Mouse (Mus musculus) heart, embryonic 14.5 days (tissue): ENCODE data around the gene Atp1a3. TPM values are rescaled to one million over a fixed set of nuclear protein-coding genes. Genes with fewer than 3 reads are reported as not detected.

Experiments
- ATAC-seq: fragments of 200-750 bp; cut with Nextera tagmentation; 2 replicates; pipeline ENCODE4 v1.8.0; 2017; ENCODE audit warnings: low read depth, moderate TSS enrichment; ENCODE audit not compliant: insufficient number of reproducible peaks, insufficient read depth, low FRiP score
- H3K27ac ChIP-seq, 2 experiments: fragments of 200-500 bp in 1 of 2; fragments of 300-500 bp in 1 of 2; sonication (generic) in 1 of 2; replicated peaks in 1 of 2; 2 replicates each; pipeline ENCODE4 v1.5.1; 2012 to 2014; ENCODE audit warnings: low read depth in 2 of 2, low read length in 2 of 2, control low read depth in 1 of 2, mild to moderate bottlenecking in 1 of 2, mixed read lengths in 1 of 2; ENCODE audit not compliant: control insufficient read depth in 1 of 2, insufficient read depth in 1 of 2
- H3K27me3 ChIP-seq: fragments of 300-500 bp; sonication (generic); 2 replicates; pipeline ENCODE4 v1.6.1; 2014; ENCODE audit warnings: mild to moderate bottlenecking, low read length, control low read depth; ENCODE audit not compliant: control insufficient read depth, insufficient read depth
- H3K36me3 ChIP-seq: fragments of 300-500 bp; sonication (generic); 2 replicates; pipeline ENCODE4 v1.6.1; 2014; ENCODE audit warnings: mild to moderate bottlenecking, control low read depth, low read length, mixed read lengths; ENCODE audit not compliant: control insufficient read depth, insufficient read depth
- H3K4me1 ChIP-seq, 2 experiments: fragments of 200-500 bp in 1 of 2; fragments of 300-500 bp in 1 of 2; sonication (generic) in 1 of 2; 2 replicates each; pipeline ENCODE4 v1.6.1; 2012 to 2014; ENCODE audit warnings: low read length in 2 of 2, control low read depth in 1 of 2, mixed read lengths in 1 of 2; ENCODE audit not compliant: control insufficient read depth in 2 of 2, insufficient read depth in 2 of 2
- H3K4me2 ChIP-seq: fragments of 300-500 bp; sonication (generic); 2 replicates; pipeline ENCODE4 v1.6.1; 2014; ENCODE audit warnings: mild to moderate bottlenecking, low read length
- H3K4me3 ChIP-seq, 2 experiments: fragments of 200-500 bp in 1 of 2; fragments of 300-500 bp in 1 of 2; sonication (generic) in 1 of 2; 2 replicates each; pipeline ENCODE4 v1.5.1; 2012 to 2014; ENCODE audit warnings: low read length in 2 of 2, mild to moderate bottlenecking in 2 of 2, control low read depth in 1 of 2, low read depth in 1 of 2, moderate library complexity in 1 of 2; ENCODE audit not compliant: control insufficient read depth in 1 of 2, insufficient read depth in 1 of 2
- H3K9ac ChIP-seq: fragments of 300-500 bp; sonication (generic); 2 replicates; pipeline ENCODE4 v1.6.1; 2014; ENCODE audit warnings: mild to moderate bottlenecking, low read length
- H3K9me3 ChIP-seq: fragments of 300-500 bp; sonication (generic); 2 replicates; pipeline ENCODE4 v1.6.1; 2016; ENCODE audit warnings: low read length, control low read depth; ENCODE audit not compliant: control insufficient read depth
- WGBS: fragments of 180-500 bp; shearing (Covaris S2); extraction: QIAGEN DNeasy Blood & Tissue Kit; methylation state at CpG from one replicate; pipeline ENCODE4 v1.1.7; 2014; 5-methylcytosine and 5-hydroxymethylcytosine counted together
- polyA plus RNA-seq: library from polyadenylated mRNA; unstranded; fragments of >200 nt; fragmentation: Nextera tagmentation; extraction: Ambion mirVana; gene quantifications from 2 replicates; pipeline ENCODE4 v1.2.1, GENCODE M21; 2014

Atp1a3 gene
- polyA plus RNA-seq, 1 experiment from 2014 or later: 0.76 TPM

DNA sequence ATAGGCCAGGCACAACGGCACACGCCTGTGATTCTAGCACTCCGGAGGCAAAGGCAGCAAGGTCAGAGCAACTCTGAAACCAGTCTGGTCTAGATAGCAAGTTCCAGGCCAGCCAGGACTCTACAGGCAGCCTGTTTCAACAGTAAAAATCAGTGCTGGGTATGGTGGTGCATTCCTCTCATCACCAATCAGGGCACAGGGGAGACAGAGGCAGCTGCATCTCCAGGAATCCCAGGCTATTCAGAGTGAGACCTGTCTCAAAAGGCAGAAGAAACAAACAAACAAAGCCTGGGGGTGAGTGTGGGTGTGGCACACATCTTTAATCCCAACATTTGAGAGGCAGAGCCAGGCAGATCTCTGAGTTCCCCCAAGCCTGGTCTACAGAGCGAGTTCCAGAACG is 22.4 kb downstream of the Atp1a3 start:
- H3K27me3 ChIP-seq: no peaks in the 10 kb centered on the region
- no peak overlapping the region for H3K27ac ChIP-seq
- H3K9me3 ChIP-seq: no peaks in the 10 kb centered on the region
- no peak overlapping the region for H3K4me2 ChIP-seq
- H3K4me3 ChIP-seq: no peak overlapping the region
- no peaks in the 10 kb centered on the region for H3K36me3 ChIP-seq
- ATAC-seq: no peak
- no peak overlapping the region for H3K9ac ChIP-seq
- no peaks in the 10 kb centered on the region for H3K4me1 ChIP-seq
- WGBS: 72% methylated on average over 5 of the region's 5 CpGs

DNA sequence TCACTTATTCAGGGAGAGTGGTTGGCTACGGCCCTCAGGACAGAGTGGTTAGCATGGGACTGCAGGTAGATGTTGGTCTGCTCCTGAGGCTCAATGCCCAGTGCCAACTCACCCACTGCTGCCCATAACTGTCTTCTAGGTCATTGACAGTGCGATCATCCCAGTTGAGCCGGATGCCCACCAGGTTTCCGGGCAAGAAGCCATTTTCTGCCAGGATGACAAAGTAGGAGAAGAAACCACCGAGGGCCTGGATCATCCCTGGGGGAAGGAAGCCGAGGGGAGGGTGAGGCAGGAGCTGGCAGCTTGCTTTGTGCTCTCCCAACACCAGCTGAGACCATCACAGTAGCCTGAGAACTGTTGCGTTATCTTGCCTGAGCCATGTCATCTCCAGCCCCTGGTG is 25.3 kb downstream of the Atp1a3 start:
- Histone ChIP-seq H3K36me3 (no peaks in the 10 kb centered on the region), H3K4me3 (no peak overlapping the region), H3K9ac (no peak overlapping the region), H3K4me2 (no peak overlapping the region), H3K27ac (no peak overlapping the region), H3K4me1 (no peaks in the 10 kb centered on the region), H3K9me3 (no peaks in the 10 kb centered on the region), H3K27me3 (no peaks in the 10 kb centered on the region)
- WGBS: 71% methylated on average over 7 of the region's 7 CpGs
- ATAC-seq: no peak

GRCm38 (mm10) chr7:24978781-24979180 is 27.0 kb downstream of the Atp1a3 start:
- 75% methylated on average over 7 of the region's 7 CpGs for WGBS
- ATAC-seq: no peak

GRCm38 (mm10) chr7:24974893-24975595 is 30.7 kb downstream of the Atp1a3 start:
- peaks cover 5 to 9% of the 10 kb centered on the region in 2 experiments for H3K4me1 ChIP-seq
- H3K4me2 ChIP-seq: no peak overlapping the region
- H3K27me3 ChIP-seq: no peaks in the 10 kb centered on the region
- no peak overlapping the region for H3K9ac ChIP-seq
- no peak for ATAC-seq
- no peaks in the 10 kb centered on the region for H3K9me3 ChIP-seq
- no peak overlapping the region for H3K4me3 ChIP-seq
- WGBS: 27% methylated on average over 9 of the region's 9 CpGs
- peaks cover 2% of the 10 kb centered on the region for H3K36me3 ChIP-seq
- no peak overlapping the region for H3K27ac ChIP-seq

More at GRCm38 (mm10) chr7:24978781-24979180, 27.0 kb downstream of the Atp1a3 start:
- H3K36me3 ChIP-seq: no peaks in the 10 kb centered on the region
- H3K4me3 ChIP-seq: no peak overlapping the region
- no peak overlapping the region for H3K4me2 ChIP-seq
- H3K27me3 ChIP-seq: no peaks in the 10 kb centered on the region
- no peaks in the 10 kb centered on the region for H3K9me3 ChIP-seq
- no peak overlapping the region for H3K27ac ChIP-seq
- no peaks in the 10 kb centered on the region for H3K4me1 ChIP-seq
- no peak overlapping the region for H3K9ac ChIP-seq

DNA sequence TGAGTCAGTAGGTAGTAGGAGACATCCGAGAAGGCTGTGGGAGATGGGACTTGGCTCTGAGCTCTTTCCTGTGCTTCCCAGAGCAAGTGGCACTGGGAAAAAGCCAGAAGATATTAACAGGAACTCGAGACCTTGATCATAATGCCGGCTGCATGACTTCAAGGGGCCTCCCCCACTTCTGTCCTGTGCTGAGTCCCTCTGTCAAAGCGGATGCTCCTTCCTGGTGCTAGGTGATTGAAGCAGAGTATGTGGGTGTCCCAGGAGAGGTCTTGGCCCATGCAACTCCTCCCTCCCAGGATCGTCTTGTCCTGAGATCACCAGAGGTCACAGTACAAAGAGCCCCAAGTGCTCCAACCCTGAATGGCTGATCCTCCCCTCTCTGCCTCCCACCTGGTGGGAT is 31.9 kb downstream of the Atp1a3 start:
- no peak for ATAC-seq
- Histone ChIP-seq H3K36me3 (peaks cover 8% of the 10 kb centered on the region), H3K4me2 (no peak overlapping the region), H3K27me3 (no peaks in the 10 kb centered on the region), H3K27ac (no peak overlapping the region), H3K9ac (no peak overlapping the region), H3K4me3 (no peak overlapping the region), H3K9me3 (no peaks in the 10 kb centered on the region), H3K4me1 (peaks cover 5 to 9% of the 10 kb centered on the region in 2 experiments)
- WGBS: 60% methylated on average over 5 of the region's 5 CpGs

GRCm38 (mm10) chr7:24973208-24973607 is 32.5 kb downstream of the Atp1a3 start:
- no peak overlapping the region for H3K9ac ChIP-seq
- no peak overlapping the region for H3K4me2 ChIP-seq
- no peaks in the 10 kb centered on the region for H3K9me3 ChIP-seq
- H3K36me3 ChIP-seq: peaks cover 8% of the 10 kb centered on the region
- 75% methylated on average over 4 of the region's 4 CpGs for WGBS
- no peak overlapping the region for H3K4me3 ChIP-seq
- H3K27ac ChIP-seq: no peak overlapping the region
- H3K27me3 ChIP-seq: no peaks in the 10 kb centered on the region
- ATAC-seq: no peak
- peaks cover 5 to 9% of the 10 kb centered on the region in 2 experiments for H3K4me1 ChIP-seq

- H3K9me3 ChIP-seq: no peaks in the 10 kb centered on the region
- ATAC-seq: peak; percentile 89
- peak within 1 kb of the TSS; percentile 94 for H3K9ac ChIP-seq
- WGBS: 0% methylated on average over 44 of the region's 45 CpGs
- peak within 1 kb of the TSS; percentile 82 for H3K4me2 ChIP-seq
- no peaks in the 10 kb centered on the region for H3K27me3 ChIP-seq
- H3K4me1 ChIP-seq: peaks cover 5 to 9% of the 10 kb centered on the region in 2 experiments
- H3K4me3 ChIP-seq: peak within 1 kb of the TSS; percentile 54 to 61
- peak within 1 kb of the TSS; percentile 30 to 90 for H3K27ac ChIP-seq
- H3K36me3 ChIP-seq: peaks cover 8% of the 10 kb centered on the region
Observed at GRCm38 (mm10) chr7:24971972-24972893, 33.5 kb downstream of the Atp1a3 start, which contains the start of gene Rabac1. Rabac1 (minus strand) TSS chr7:24972754.
